Mouse (Mus musculus) small intestine, adult 2 months (tissue): ENCODE measurements at regions not wholly inside any gene's neighbourhood (a gene's known extent, or its start where the extent isn't known, plus 50 kb on each side); places are given as distances from the start of the nearest gene placed in this dataset.

Source experiments
- H3K27ac ChIP-seq: fragments of 200-500 bp; 2 replicates; pipeline ENCODE4 v1.5.1; 2012; ENCODE audit warnings: low read depth, low read length, control low read depth, inconsistent platforms; ENCODE audit not compliant: insufficient read depth
- H3K27me3 ChIP-seq: fragments of 200-500 bp; 2 replicates; pipeline ENCODE4 v1.6.1; 2012; ENCODE audit warnings: mild to moderate bottlenecking, moderate library complexity, low read length, inconsistent platforms; ENCODE audit not compliant: control insufficient read depth, insufficient read depth
- H3K36me3 ChIP-seq: fragments of 200-500 bp; 2 replicates; pipeline ENCODE4 v1.6.1; 2012; ENCODE audit warnings: mild to moderate bottlenecking, low read length, control low read depth, inconsistent platforms; ENCODE audit not compliant: control insufficient read depth, insufficient read depth
- H3K4me1 ChIP-seq: fragments of 200-500 bp; 2 replicates; pipeline ENCODE4 v1.6.1; 2012; ENCODE audit warnings: low read length, inconsistent platforms, mixed read lengths; ENCODE audit not compliant: control insufficient read depth, insufficient read depth, insufficient read length
- H3K4me3 ChIP-seq: fragments of 200-500 bp; 2 replicates; pipeline ENCODE4 v1.5.1; 2012; ENCODE audit warnings: low read depth, mild to moderate bottlenecking, control low read depth, inconsistent platforms, low read length, moderate library complexity
- CTCF ChIP-seq: fragments of 200-500 bp; IDR thresholded peaks from 2 replicates; pipeline ENCODE4 v1.5.1; 2012; ENCODE audit warnings: low read depth, mild to moderate bottlenecking, control low read depth, inconsistent platforms, low read length, moderate library complexity, mixed read lengths; ENCODE audit not compliant: insufficient replicate concordance, insufficient read length; ENCODE audit errors: extremely low read depth
- POLR2A ChIP-seq: fragments of 200-500 bp; IDR thresholded peaks from 2 replicates; pipeline ENCODE4 v1.6.1; 2012; ENCODE audit warnings: low read depth, mild to moderate bottlenecking, control low read depth, inconsistent platforms, low read length, moderate library complexity
- WGBS: fragments of 180-500 bp; shearing (Covaris S2); methylation state at CpG from one replicate; pipeline ENCODE4 v1.1.7; 2018; 5-methylcytosine and 5-hydroxymethylcytosine counted together

- Histone ChIP-seq H3K4me3 (no peak overlapping the region), H3K36me3 (no peaks in the 10 kb centered on the region), H3K27ac (no peak overlapping the region), H3K4me1 (no peaks in the 10 kb centered on the region), H3K27me3 (no peaks in the 10 kb centered on the region; the same call in 1 of the 2 replicates)
- TF ChIP-seq POLR2A, result no peak
- no peak for TF ChIP-seq CTCF
- WGBS, result 92% methylated on average over 1 of the region's 1 CpGs
Measured at GRCm38 (mm10) chr12:12650309-12650708, 291.4 kb downstream of the Mycn start.

- no peaks in the 10 kb centered on the region for H3K36me3 ChIP-seq
- no peak for TF ChIP-seq POLR2A
- TF ChIP-seq CTCF, result no peak
- 33% methylated on average over 6 of the region's 6 CpGs for WGBS
- H3K27ac ChIP-seq, result no peak overlapping the region
- no peaks in the 10 kb centered on the region for H3K4me1 ChIP-seq
- no peaks in the 10 kb centered on the region; the same call in 1 of the 2 replicates for H3K27me3 ChIP-seq
- H3K4me3 ChIP-seq, result no peak overlapping the region
Measured at GRCm38 (mm10) chr12:12647467-12647866, 294.2 kb downstream of the Mycn start.

- no peak overlapping the region for H3K4me3 ChIP-seq
- no peaks in the 10 kb centered on the region; the same call in 1 of the 2 replicates for H3K27me3 ChIP-seq
- no peak overlapping the region for H3K27ac ChIP-seq
- no peaks in the 10 kb centered on the region for H3K36me3 ChIP-seq
- no peaks in the 10 kb centered on the region for H3K4me1 ChIP-seq
- no peak for TF ChIP-seq POLR2A
- no peak for TF ChIP-seq CTCF
- 74% methylated on average over 4 of the region's 4 CpGs for WGBS
Measured at GRCm38 (mm10) chr12:12645183-12645582, 296.5 kb downstream of the Mycn start.

GRCm38 (mm10) chr12:12643247-12643963, 298.3 kb downstream of the Mycn start:
- WGBS, result 81% methylated on average over 11 of the region's 11 CpGs
- H3K4me1 ChIP-seq, result no peaks in the 10 kb centered on the region
- no peaks in the 10 kb centered on the region; the same call in 1 of the 2 replicates for H3K27me3 ChIP-seq
- no peak for TF ChIP-seq CTCF
- TF ChIP-seq POLR2A, result no peak
- H3K27ac ChIP-seq, result no peak overlapping the region
- H3K4me3 ChIP-seq, result no peak overlapping the region
- H3K36me3 ChIP-seq, result no peaks in the 10 kb centered on the region

- Histone ChIP-seq H3K27ac (no peak overlapping the region), H3K36me3 (no peaks in the 10 kb centered on the region), H3K27me3 (no peaks in the 10 kb centered on the region), H3K4me1 (no peaks in the 10 kb centered on the region), H3K4me3 (no peak overlapping the region)
- no peak for TF ChIP-seq CTCF
- 89% methylated on average over 3 of the region's 3 CpGs for WGBS
Measured at GRCm38 (mm10) chr12:12635308-12635707, 306.4 kb downstream of the Mycn start.

GRCm38 (mm10) chr12:12627597-12627996, 314.1 kb downstream of the Mycn start:
- no peak overlapping the region for H3K4me3 ChIP-seq
- H3K4me1 ChIP-seq, result no peaks in the 10 kb centered on the region
- 88% methylated on average over 4 of the region's 4 CpGs for WGBS
- no peak overlapping the region for H3K27ac ChIP-seq
- no peaks in the 10 kb centered on the region for H3K27me3 ChIP-seq
- no peaks in the 10 kb centered on the region for H3K36me3 ChIP-seq
- no peak for TF ChIP-seq POLR2A
- no peak for TF ChIP-seq CTCF

GRCm38 (mm10) chr12:12625788-12626187, 315.9 kb downstream of the Mycn start:
- TF ChIP-seq POLR2A, result no peak
- TF ChIP-seq CTCF, result no peak
- no peaks in the 10 kb centered on the region for H3K27me3 ChIP-seq

More at GRCm38 (mm10) chr12:12625788-12626187, 315.9 kb downstream of the Mycn start:
- no peak overlapping the region for H3K27ac ChIP-seq
- no peaks in the 10 kb centered on the region for H3K4me1 ChIP-seq
- 98% methylated on average over 1 of the region's 1 CpGs for WGBS
- H3K4me3 ChIP-seq, result no peak overlapping the region
- no peaks in the 10 kb centered on the region for H3K36me3 ChIP-seq
